ENCODE assay signal across 25 mouse cellular contexts in the genomic region with DNA sequence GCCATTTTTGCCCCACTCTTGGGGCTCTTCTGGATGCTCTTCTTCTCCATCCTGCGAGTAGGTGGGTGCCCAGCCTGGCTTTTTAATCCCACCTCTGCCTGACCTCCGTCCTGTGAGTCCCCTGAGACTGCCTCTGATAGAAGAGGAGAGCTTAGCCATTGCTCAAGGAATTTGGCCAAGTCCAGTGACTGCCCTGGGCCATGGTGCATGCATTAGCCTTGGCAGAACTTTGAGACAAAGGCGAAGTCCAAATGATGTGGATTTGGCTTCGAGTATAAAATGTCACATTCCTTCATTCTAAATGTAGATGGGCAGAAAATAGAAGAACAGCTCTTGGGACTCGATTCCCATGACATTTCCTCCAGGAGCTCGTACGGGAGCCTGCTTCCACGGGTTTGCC. TPM values are rescaled to one million over a fixed set of nuclear protein-coding genes. Genes with fewer than 3 reads are reported as not detected.
"Had no signal": no experiment of that assay in that cellular context is flagged by ENCODE, and none has a peak within 500 bp of the region (broad histone marks: within the 10 kb centered on the region; RNA-seq: fewer than 3 reads in every experiment).

No protein-coding gene starts in this region.

- H3K9me3 ChIP-seq: heart, embryonic 10.5 days; heart, embryonic 12.5 days; hindbrain, embryonic 10.5 days; hindbrain, embryonic 12.5 days; intestine, embryonic 15.5 days; limb, embryonic 13.5 days; limb, embryonic 15.5 days; liver, embryonic 12.5 days had no signal

- H3K36me3 ChIP-seq: heart, embryonic 10.5 days; heart, embryonic 12.5 days; hindbrain, embryonic 10.5 days; hindbrain, embryonic 12.5 days; intestine, embryonic 15.5 days; limb, embryonic 13.5 days; limb, embryonic 15.5 days; liver, embryonic 12.5 days had no signal

- H3K4me1 ChIP-seq: heart, embryonic 10.5 days; heart, embryonic 12.5 days; hindbrain, embryonic 10.5 days; hindbrain, embryonic 12.5 days; intestine, embryonic 15.5 days; limb, embryonic 13.5 days; limb, embryonic 15.5 days; liver, embryonic 12.5 days had no signal

- H3K27me3 ChIP-seq: hindbrain, embryonic 12.5 days; intestine, embryonic 15.5 days; limb, embryonic 15.5 days; liver, embryonic 12.5 days had no signal

- H3K4me2 ChIP-seq: heart, embryonic 12.5 days; hindbrain, embryonic 12.5 days; hindbrain, embryonic 14.5 days; intestine, embryonic 15.5 days; limb, embryonic 13.5 days; limb, embryonic 15.5 days; liver, embryonic 12.5 days had no signal

- ATAC-seq: forebrain, embryonic 16.5 days; hindbrain, embryonic 16.5 days; inflammation-experienced regulatory T-cells, adult 6 months; intestine, embryonic 15.5 days; intestine, postnatal 0 days; liver, embryonic 12.5 days had no signal

- DNase-seq: gastrocnemius, adult 2 months; gastrocnemius, postnatal 10 days; gastrocnemius, postnatal 25 days; heart, adult 18-20 months; heart, postnatal 10 days; heart, postnatal 4 days; layer of hippocampus, adult 9-11 months; layer of hippocampus, postnatal 36 days; left cerebral cortex, postnatal 4 days had no signal

- H3K4me3 ChIP-seq: gastrocnemius, adult 2 months; heart, embryonic 10.5 days; heart, embryonic 12.5 days; hindbrain, embryonic 10.5 days; hindbrain, embryonic 12.5 days; intestine, embryonic 15.5 days; limb, embryonic 13.5 days; limb, embryonic 15.5 days; liver, embryonic 12.5 days had no signal

- H3K9ac ChIP-seq: heart, embryonic 12.5 days; hindbrain, embryonic 12.5 days; hindbrain, embryonic 14.5 days; intestine, embryonic 15.5 days; limb, embryonic 13.5 days; limb, embryonic 15.5 days; liver, embryonic 12.5 days; liver, embryonic 14.5 days had no signal

- H3K27ac ChIP-seq: gastrocnemius, adult 2 months; heart, embryonic 10.5 days; hindbrain, embryonic 10.5 days; hindbrain, embryonic 12.5 days; hindbrain, embryonic 14.5 days; intestine, embryonic 15.5 days; limb, embryonic 13.5 days; limb, embryonic 15.5 days; liver, embryonic 12.5 days; liver, embryonic 14.5 days had no signal

RNA-seq across cellular contexts. Expression of a gene that starts 19.5 kb away (rescaled TPM):
- polyA plus RNA-seq: heart, embryonic 12.5 days; heart, embryonic 16.5 days; inflammation-experienced regulatory T-cells, adult 6 months; liver, embryonic 16.5 days had no signal
